Mouse (Mus musculus) forebrain, embryonic 10.5 days (tissue): ENCODE measurements around the gene Pfpl. TPM values are rescaled to one million over a fixed set of nuclear protein-coding genes. Genes with fewer than 3 reads are reported as not detected.
A peak's percentile ranks its signal among the peaks of the same experiment; 100 is the strongest.

Experiments
- DNase-seq: peaks from one replicate; pipeline ENCODE4 v3.0.0-alpha.2; 2017; ENCODE audit warnings: low spot score; ENCODE audit errors: extremely low spot score
- H3K27ac ChIP-seq: fragments of 300-500 bp; sonication (generic); 2 replicates; pipeline ENCODE4 v1.5.1; 2016; ENCODE audit warnings: mild to moderate bottlenecking
- H3K27me3 ChIP-seq: fragments of 300-500 bp; sonication (generic); 2 replicates; pipeline ENCODE4 v1.6.1; 2016; ENCODE audit warnings: mild to moderate bottlenecking; ENCODE audit not compliant: poor library complexity, severe bottlenecking
- H3K36me3 ChIP-seq: fragments of 300-500 bp; sonication (generic); replicated peaks from 2 replicates; pipeline ENCODE4 v1.6.1; 2016; ENCODE audit warnings: mild to moderate bottlenecking, moderate library complexity
- H3K4me1 ChIP-seq: fragments of 300-500 bp; sonication (generic); 2 replicates; pipeline ENCODE4 v1.6.1; 2016
- H3K4me3 ChIP-seq: fragments of 300-500 bp; sonication (generic); 2 replicates; pipeline ENCODE4 v1.5.1; 2016; ENCODE audit warnings: mild to moderate bottlenecking, moderate library complexity
- H3K9me3 ChIP-seq: fragments of 300-500 bp; sonication (generic); 2 replicates; pipeline ENCODE4 v1.6.1; 2016; ENCODE audit warnings: mild to moderate bottlenecking, moderate library complexity
- WGBS: fragments of 180-500 bp; shearing (Covaris S2); methylation state at CpG from one replicate; pipeline ENCODE4 v1.1.7; 2016; 5-methylcytosine and 5-hydroxymethylcytosine counted together
- polyA plus RNA-seq: library from polyadenylated mRNA; unstranded; fragments of >200 nt; fragmentation: Nextera tagmentation; extraction: Ambion mirVana; gene quantifications from 2 replicates; pipeline ENCODE4 v1.2.1, GENCODE M21; 2016

Pfpl gene
- not detected in 2 replicates for polyA plus RNA-seq

DNA sequence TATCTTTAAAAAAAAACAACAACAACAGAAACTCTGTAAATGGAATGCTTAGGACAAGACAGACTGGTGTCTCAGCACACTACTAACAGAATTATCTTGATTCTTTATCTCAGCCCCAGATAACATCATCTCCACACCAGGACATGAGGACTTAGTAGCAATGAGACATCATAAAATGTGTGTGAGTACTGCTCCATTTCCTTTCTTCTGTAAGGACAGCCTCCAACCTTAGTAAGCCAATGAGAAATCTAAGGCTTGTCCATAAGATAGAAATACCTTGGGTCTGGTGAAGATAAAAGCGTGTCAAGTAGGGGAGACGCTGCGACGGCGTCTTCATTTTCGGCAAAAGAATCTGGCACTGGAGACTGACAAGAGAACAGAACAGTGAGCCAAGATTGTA is at the start of gene Pfpl:
TSS of gene Pfpl (plus strand) at position 301 of the 400 bp plus-strand sequence.
- H3K36me3 ChIP-seq = no peaks in the 10 kb centered on the region
- H3K27ac ChIP-seq = no peak within 1 kb of the TSS
- H3K4me3 ChIP-seq = no peak within 1 kb of the TSS
- no peaks in the 10 kb centered on the region for H3K27me3 ChIP-seq
- H3K9me3 ChIP-seq = no peaks in the 10 kb centered on the region
- H3K4me1 ChIP-seq = no peaks in the 10 kb centered on the region
- 93% methylated on average over 6 of the region's 6 CpGs for WGBS
- no peak for DNase-seq

DNA sequence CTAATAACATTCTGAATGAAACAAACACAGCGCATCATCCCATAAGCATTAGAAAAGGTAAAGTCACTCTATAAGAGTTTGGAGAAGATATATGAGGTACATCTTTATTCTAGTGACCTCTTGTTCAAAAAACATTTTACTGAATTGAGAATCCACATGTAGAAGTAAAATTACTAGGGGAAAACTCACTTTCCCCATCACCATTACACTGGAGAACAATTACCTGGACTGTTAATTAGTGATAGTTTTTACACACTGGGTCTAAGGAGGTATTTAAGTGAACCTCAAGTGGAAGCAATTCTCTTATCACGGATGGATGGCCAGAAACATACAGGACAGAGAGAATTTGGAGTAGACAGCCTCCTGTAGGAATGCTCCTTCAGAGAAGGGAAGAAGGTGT is 40.7 kb upstream of the Pfpl start, which contains the start of gene Olfr1440:
TSS of gene Olfr1440 (plus strand) at position 301 of the 400 bp plus-strand sequence.
- no peaks in the 10 kb centered on the region for H3K27me3 ChIP-seq
- no peak within 1 kb of the TSS for H3K4me3 ChIP-seq
- H3K9me3 ChIP-seq = no peaks in the 10 kb centered on the region
- H3K4me1 ChIP-seq = no peaks in the 10 kb centered on the region
- no peak for DNase-seq
- H3K36me3 ChIP-seq = no peaks in the 10 kb centered on the region
- 81% methylated on average over 2 of the region's 2 CpGs for WGBS
- H3K27ac ChIP-seq = no peak within 1 kb of the TSS

DNA sequence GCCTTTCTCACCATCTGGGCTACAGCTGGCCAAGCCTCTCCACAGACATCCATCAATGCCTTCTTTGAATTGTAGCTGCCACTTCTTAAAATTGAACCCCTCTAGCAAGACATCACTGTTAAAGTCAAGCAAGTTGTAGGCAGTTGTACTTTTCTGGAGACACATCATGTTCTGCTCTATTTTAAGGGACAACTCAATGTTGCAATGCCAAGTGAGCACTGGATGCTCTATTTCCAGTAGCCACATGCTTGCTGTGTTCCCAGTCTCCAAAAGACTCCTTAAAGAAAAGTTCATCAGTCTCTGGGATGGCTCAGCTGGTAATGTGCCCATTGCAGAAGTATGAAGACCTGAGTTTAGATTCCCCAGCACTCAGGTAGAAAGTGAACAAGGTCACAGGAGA is 14.0 kb upstream of the Pfpl start:
- H3K4me1 ChIP-seq = no peaks in the 10 kb centered on the region
- DNase-seq = no peak
- no peaks in the 10 kb centered on the region for H3K9me3 ChIP-seq
- no peak overlapping the region for H3K27ac ChIP-seq
- no peaks in the 10 kb centered on the region for H3K36me3 ChIP-seq
- no peak overlapping the region for H3K4me3 ChIP-seq
- no peaks in the 10 kb centered on the region for H3K27me3 ChIP-seq

DNA sequence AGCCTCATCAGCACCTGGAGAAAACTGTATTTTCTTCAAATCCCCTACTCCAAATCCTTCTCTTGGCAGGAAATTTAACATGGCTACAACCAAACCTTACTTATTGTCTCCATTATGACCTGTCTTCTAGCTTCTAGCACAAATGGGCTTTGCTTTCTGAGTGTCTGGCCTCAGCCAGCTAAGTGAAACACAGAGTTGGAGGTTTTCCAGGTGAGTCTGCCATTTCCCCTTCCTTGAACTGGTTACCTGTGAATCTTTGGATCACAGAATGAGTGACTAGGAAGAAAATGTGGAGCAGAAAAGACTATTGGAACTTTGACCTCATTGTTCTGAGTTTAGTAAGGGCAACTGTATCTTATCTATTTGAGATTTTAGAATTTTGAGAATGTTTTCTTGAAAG is 10.3 kb upstream of the Pfpl start, which contains the start of gene Olfr1441:
TSS of gene Olfr1441 (plus strand) at position 73 of the 400 bp plus-strand sequence.
- no peaks in the 10 kb centered on the region for H3K36me3 ChIP-seq
- no peak within 1 kb of the TSS for H3K27ac ChIP-seq
- no peaks in the 10 kb centered on the region for H3K9me3 ChIP-seq
- no peaks in the 10 kb centered on the region for H3K27me3 ChIP-seq
- no peaks in the 10 kb centered on the region for H3K4me1 ChIP-seq
- H3K4me3 ChIP-seq = no peak within 1 kb of the TSS
- DNase-seq = no peak

DNA sequence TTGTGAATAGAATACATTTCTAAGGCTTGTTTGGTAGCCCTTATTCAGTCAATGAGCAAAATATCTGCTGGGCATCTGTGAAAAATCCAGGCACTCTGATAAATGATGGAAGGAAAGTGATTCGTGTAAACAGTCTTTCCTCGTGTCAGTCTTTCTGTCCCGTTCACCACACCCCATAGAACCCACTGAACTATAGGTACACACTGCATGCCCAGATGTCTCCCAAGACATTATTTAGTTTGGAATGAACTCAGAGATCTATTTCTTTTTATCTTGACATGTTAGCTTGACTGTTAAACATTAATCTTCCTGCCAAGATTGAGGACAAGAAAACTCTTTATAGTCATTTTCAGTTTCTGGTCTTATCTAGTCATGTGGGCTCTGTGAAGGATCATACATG is 9.4 kb upstream of the Pfpl start:
- no peaks in the 10 kb centered on the region for H3K4me1 ChIP-seq
- H3K27me3 ChIP-seq = no peaks in the 10 kb centered on the region
- no peak overlapping the region for H3K4me3 ChIP-seq
- no peaks in the 10 kb centered on the region for H3K9me3 ChIP-seq
- H3K36me3 ChIP-seq = no peaks in the 10 kb centered on the region
- no peak overlapping the region for H3K27ac ChIP-seq
- 93% methylated on average over 3 of the region's 3 CpGs for WGBS
- no peak for DNase-seq

DNA sequence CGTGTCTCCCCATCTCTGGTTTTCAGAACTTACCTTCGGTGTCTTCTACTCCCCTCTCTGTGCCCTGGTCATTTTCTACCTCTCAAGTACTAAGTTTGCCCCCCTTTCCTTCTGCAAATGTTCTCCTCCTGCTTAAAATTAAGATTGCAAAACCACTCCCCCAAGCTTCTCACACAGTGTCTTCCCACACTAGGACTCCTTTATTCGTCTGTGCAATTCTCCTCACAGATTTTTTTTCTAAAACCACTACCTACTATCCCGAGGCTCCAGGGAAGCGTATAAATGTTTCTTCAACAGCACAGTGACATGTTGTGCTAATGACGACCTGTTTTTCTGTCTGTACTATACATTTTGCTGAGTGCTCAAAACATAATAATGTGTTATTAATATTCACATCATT is 7.2 kb upstream of the Pfpl start:
- 83% methylated on average over 6 of the region's 6 CpGs for WGBS
- Histone ChIP-seq H3K4me1 (no peaks in the 10 kb centered on the region), H3K4me3 (no peak overlapping the region), H3K36me3 (no peaks in the 10 kb centered on the region), H3K27me3 (no peaks in the 10 kb centered on the region), H3K9me3 (no peaks in the 10 kb centered on the region), H3K27ac (no peak overlapping the region)
- DNase-seq = no peak

DNA sequence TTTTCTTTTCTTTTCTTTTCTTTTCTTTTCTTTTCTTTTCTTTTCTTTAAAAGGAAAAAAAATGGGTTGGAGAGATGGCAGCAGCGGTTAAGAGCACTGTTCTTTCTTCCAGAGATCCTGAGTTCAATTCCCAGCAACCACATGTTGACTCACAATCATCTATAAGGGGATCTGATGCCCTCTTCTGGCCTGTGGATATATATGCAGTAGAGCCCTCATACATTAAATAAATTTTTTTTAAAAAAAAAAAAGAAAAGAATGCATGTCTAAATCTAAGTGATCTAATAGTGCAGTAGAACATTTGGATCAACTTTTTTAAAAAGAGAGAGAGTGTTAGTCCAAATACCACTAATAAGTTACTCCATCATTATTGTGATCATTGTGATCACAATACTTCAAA is 6.0 kb upstream of the Pfpl start:
- H3K27ac ChIP-seq = no peak overlapping the region
- DNase-seq = no peak
- 79% methylated on average over 1 of the region's 1 CpGs for WGBS
- no peaks in the 10 kb centered on the region for H3K36me3 ChIP-seq
- no peak overlapping the region for H3K4me3 ChIP-seq
- H3K9me3 ChIP-seq = no peaks in the 10 kb centered on the region
- no peaks in the 10 kb centered on the region for H3K4me1 ChIP-seq
- H3K27me3 ChIP-seq = no peaks in the 10 kb centered on the region

DNA sequence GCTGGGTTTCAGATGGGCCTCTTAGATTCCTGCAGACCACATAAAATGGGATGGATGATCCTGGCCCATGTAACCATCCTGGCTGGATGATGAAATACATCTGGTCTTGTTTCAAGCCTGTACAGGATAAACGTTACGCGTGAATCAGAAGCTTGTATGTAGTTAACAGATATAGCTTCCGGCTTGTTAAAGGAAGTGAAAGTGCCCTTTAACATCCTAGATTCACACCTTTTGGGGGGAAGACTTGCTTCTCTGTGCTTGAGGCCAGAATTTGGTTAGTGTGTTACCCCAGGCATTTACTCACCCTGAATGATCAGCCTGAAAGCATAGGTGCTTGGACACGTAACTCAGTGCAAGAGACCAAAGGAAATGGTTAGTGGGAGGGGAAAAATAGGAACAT is 604 bp upstream of the Pfpl start:
- WGBS = 89% methylated on average over 5 of the region's 5 CpGs
- H3K27ac ChIP-seq = no peak overlapping the region
- no peaks in the 10 kb centered on the region for H3K36me3 ChIP-seq
- H3K27me3 ChIP-seq = no peaks in the 10 kb centered on the region
- no peaks in the 10 kb centered on the region for H3K4me1 ChIP-seq
- no peaks in the 10 kb centered on the region for H3K9me3 ChIP-seq
- no peak for DNase-seq
- H3K4me3 ChIP-seq = no peak overlapping the region

DNA sequence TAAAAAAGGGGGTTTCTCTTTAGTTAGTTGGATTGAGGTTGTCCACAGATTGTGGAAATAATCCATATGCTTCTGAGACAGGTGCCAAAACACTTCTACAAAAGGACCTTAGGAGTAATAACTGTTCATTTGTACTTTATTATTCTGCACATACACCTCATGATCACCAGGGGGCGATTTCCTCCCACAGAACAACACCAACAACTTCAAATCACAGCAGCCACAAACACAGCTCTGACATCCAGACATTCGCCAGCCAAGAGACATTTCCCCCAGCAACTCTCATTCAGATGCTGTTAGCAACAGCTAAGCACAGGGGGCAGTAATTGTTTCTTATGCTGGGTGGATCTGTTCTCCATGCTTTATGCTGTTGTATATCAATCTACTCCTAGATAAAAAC is 5.3 kb downstream of the Pfpl start:
- H3K36me3 ChIP-seq = no peaks in the 10 kb centered on the region
- DNase-seq = peak; percentile 36
- H3K27me3 ChIP-seq = no peaks in the 10 kb centered on the region
- H3K27ac ChIP-seq = no peak overlapping the region
- H3K4me1 ChIP-seq = no peaks in the 10 kb centered on the region
- no peaks in the 10 kb centered on the region for H3K9me3 ChIP-seq
- no peak overlapping the region for H3K4me3 ChIP-seq
- 7% methylated on average over 2 of the region's 2 CpGs for WGBS

DNA sequence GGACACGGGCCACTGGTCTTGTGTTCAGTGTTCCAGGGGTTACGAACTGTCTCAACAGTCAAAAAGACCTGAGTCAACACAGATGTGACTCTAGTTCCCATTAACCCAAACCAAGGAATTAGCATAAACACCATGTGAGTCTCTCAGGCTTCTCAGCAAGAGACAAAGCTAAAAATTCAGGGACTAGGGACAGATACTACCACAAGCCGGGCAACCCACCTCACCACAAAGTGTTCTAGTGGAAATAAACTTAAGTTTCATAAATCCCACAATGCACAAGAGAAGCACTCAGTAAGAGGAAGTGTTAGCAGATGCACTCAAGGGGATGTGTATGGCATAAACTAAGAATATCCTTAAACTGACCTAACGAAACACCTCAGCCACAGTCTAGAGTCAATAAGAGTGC is 7.3 kb downstream of the Pfpl start:
- Histone ChIP-seq H3K4me3 (no peak overlapping the region), H3K36me3 (no peaks in the 10 kb centered on the region)
- 86% methylated on average over 4 of the region's 4 CpGs for WGBS

DNA sequence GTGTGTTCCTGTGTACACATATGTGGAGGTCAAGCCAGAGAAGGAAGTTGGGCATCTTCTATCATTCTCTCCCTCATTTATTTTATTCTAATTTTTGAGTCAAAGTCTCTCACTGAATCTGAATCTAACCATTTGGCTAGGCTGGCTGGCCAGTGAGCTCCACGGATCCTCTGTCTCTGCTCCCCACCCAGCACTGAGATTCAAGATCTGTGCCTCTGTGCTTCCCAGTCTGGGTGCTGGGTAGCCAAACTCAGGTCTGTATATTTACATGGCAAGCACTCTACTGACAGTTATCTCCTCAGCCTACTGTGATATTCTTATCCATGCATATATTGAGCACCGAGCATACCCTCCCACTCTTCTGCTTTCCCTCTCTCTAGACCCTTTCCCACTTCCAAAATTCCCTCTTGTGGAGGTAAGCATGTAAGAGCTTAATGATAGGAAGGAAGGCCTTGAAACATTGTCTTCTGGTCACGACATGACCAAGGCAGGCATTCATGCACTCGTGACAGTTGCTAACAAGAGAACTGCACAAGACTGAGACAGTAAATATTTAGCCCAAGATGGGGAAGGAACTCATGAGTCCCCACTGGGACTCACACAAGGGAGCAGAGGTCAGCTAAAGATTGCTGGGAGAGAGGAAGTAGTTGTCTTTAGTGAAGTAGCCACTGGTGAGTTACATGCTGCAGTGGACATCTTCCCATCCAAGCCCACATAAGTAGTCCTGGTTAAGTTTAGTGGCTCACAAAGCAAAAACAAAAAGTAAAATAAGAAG is 8.2 kb downstream of the Pfpl start:
- 84% methylated on average over 4 of the region's 4 CpGs for WGBS
- H3K4me1 ChIP-seq = no peaks in the 10 kb centered on the region
- no peak overlapping the region for H3K27ac ChIP-seq

More for the DNA sequence above, 7.3 kb downstream of the Pfpl start:
- no peaks in the 10 kb centered on the region for H3K4me1 ChIP-seq
- no peak for DNase-seq
- H3K27me3 ChIP-seq = no peaks in the 10 kb centered on the region
- no peaks in the 10 kb centered on the region for H3K9me3 ChIP-seq
- no peak overlapping the region for H3K27ac ChIP-seq

DNA sequence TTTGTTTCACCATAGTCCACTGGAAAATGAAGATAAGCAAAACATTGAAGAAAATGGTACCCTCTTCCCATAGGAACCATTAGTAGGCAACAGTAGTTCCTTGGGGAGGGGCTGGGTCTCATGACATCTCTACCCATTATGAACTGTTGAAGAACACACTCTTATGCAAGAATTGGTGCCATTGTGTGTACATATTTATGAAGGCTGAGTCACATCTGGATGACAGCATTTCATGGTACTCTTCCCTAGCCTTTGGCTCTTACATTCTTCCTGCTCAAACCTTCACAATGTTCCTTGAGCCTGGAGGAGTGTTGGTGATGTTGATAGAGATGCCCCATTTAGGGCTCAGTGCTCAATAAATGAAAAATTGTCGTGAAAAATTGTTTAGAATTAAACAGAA is 11.9 kb downstream of the Pfpl start:
- DNase-seq = no peak
- H3K4me1 ChIP-seq = no peaks in the 10 kb centered on the region
- no peaks in the 10 kb centered on the region for H3K27me3 ChIP-seq
- no peaks in the 10 kb centered on the region for H3K36me3 ChIP-seq
- 60% methylated on average over 1 of the region's 1 CpGs for WGBS
- H3K4me3 ChIP-seq = no peak overlapping the region
- no peak overlapping the region for H3K27ac ChIP-seq
- no peaks in the 10 kb centered on the region for H3K9me3 ChIP-seq

More for the DNA sequence above, 8.2 kb downstream of the Pfpl start:
- DNase-seq = no peak
- Histone ChIP-seq H3K36me3 (no peaks in the 10 kb centered on the region), H3K27me3 (no peaks in the 10 kb centered on the region), H3K4me3 (no peak overlapping the region), H3K9me3 (no peaks in the 10 kb centered on the region)

DNA sequence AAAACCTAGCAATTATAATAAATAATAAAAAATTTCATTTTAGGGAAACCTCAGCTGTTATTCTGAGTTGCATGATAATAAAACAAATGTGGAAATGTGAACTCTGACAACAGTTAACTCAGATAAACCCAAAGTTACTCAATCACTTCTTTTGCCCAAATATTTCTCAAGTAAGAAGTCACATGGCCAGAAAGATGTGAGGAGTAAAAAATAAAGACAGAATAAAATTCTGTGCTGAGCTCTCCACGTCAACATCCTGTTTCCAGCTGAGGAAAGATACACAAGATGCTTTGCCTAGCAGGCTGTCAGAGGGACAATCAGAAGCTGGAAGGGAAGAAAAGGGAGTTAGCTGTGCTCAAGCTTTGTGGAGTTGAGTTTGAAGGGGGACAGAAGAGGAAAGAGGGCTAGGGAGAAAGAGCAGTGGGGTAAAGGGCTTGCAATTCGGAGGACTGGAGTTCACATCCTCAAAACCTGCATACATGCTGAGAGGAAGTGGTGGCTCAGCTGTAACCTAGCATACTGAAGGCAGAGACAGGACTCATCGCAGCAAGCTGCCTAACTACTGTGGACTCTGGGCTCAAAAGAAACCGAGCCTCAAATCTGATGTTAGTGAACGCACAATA is 12.5 kb downstream of the Pfpl start:
- no peaks in the 10 kb centered on the region for H3K36me3 ChIP-seq
- H3K4me1 ChIP-seq = no peaks in the 10 kb centered on the region
- 77% methylated on average over 5 of the region's 5 CpGs for WGBS
- DNase-seq = no peak
- H3K9me3 ChIP-seq = no peaks in the 10 kb centered on the region
- no peak overlapping the region for H3K27ac ChIP-seq
- H3K27me3 ChIP-seq = no peaks in the 10 kb centered on the region
- no peak overlapping the region for H3K4me3 ChIP-seq
